Mouse (Mus musculus) kidney, adult 2 months (tissue): ENCODE measurements at regions not wholly inside any gene's neighbourhood (a gene's known extent, or its start where the extent isn't known, plus 50 kb on each side); places are given as distances from the start of the nearest gene placed in this dataset.

Experiments
- CTCF ChIP-seq: fragments of 200-500 bp; conservative IDR thresholded peaks from 2 replicates; pipeline ENCODE4 v1.5.1; 2011; ENCODE audit warnings: low read depth, mild to moderate bottlenecking, control low read depth, low read length, moderate library complexity, mixed read lengths; ENCODE audit not compliant: insufficient read depth, insufficient read length
- POLR2A ChIP-seq: fragments of 200-500 bp; IDR thresholded peaks from one replicate; pipeline ENCODE4 v1.6.1; 2011; ENCODE audit warnings: low read depth, low read length, control low read depth

GRCm38 (mm10) chr8:128025251-128025856, 333.1 kb upstream of the Nrp1 start:
- TF ChIP-seq POLR2A: no peak
- TF ChIP-seq CTCF: no peak
